Mouse (Mus musculus): ENCODE measurements around the gene Brd9. TPM values are rescaled to one million over a fixed set of nuclear protein-coding genes. Genes with fewer than 3 reads are reported as not detected.

Gene Brd9
- 77.5 and 82.6 TPM in 2 replicates for polyA plus RNA-seq (2016; fragmentation: Nextera tagmentation; extraction: Ambion mirVana)

GRCm38 (mm10) chr13:73937321-73938176 is at the start of gene Brd9, which contains the start of gene Trip13:
Gene Brd9, plus strand, starts transcription at chr13:73937811.
Gene Trip13, minus strand, starts transcription at chr13:73937784.
- H3K36me3 ChIP-seq (replicated peaks) = peaks cover 29% of the 10 kb centered on the region
- under 1% methylated on average over 82 of the region's 82 CpGs for WGBS

GRCm38 (mm10) chr13:73892493-73893178 is 45.0 kb upstream of the Brd9 start:
- no peak overlapping the region for H3K4me2 ChIP-seq
- no peak overlapping the region for H3K9ac ChIP-seq
- H3K27ac ChIP-seq = no peak overlapping the region
- 57% methylated on average over 6 of the region's 6 CpGs for WGBS
- no peaks in the 10 kb centered on the region for H3K9me3 ChIP-seq
- H3K4me1 ChIP-seq = no peaks in the 10 kb centered on the region
- ATAC-seq (ENCODE audit: low FRiP score) = no peak
- no peaks in the 10 kb centered on the region for H3K36me3 ChIP-seq (replicated peaks)
- no peaks in the 10 kb centered on the region; the same call in 1 of the 2 replicates for H3K27me3 ChIP-seq
- no peak overlapping the region for H3K4me3 ChIP-seq (replicated peaks)

More at GRCm38 (mm10) chr13:73937321-73938176, at the start of gene Brd9, which contains the start of gene Trip13:
- Histone ChIP-seq H3K4me3 (replicated peaks) (peak within 1 kb of the TSS; percentile 79), H3K4me2 (peak within 1 kb of the TSS; percentile 76), H3K27ac (peak within 1 kb of the TSS; percentile 89), H3K4me1 (peaks cover 14% of the 10 kb centered on the region), H3K27me3 (no peaks in the 10 kb centered on the region), H3K9me3 (no peaks in the 10 kb centered on the region), H3K9ac (peak within 1 kb of the TSS; percentile 73)
- ATAC-seq (ENCODE audit: low FRiP score) = peak; percentile 97

- Histone ChIP-seq H3K27ac (no peak overlapping the region), H3K36me3 (replicated peaks) (no peaks in the 10 kb centered on the region), H3K4me3 (replicated peaks) (no peak overlapping the region), H3K9ac (no peak overlapping the region), H3K4me1 (no peaks in the 10 kb centered on the region), H3K4me2 (no peak overlapping the region), H3K27me3 (no peaks in the 10 kb centered on the region), H3K9me3 (no peaks in the 10 kb centered on the region)
- WGBS = 89% methylated on average over 3 of the region's 3 CpGs
- ATAC-seq (ENCODE audit: low FRiP score) = no peak
Measured at GRCm38 (mm10) chr13:73897561-73897960, 40.0 kb upstream of the Brd9 start.

GRCm38 (mm10) chr13:73907136-73907535 is 30.5 kb upstream of the Brd9 start:
- Histone ChIP-seq H3K27ac (no peak overlapping the region), H3K4me1 (no peaks in the 10 kb centered on the region), H3K9me3 (no peaks in the 10 kb centered on the region), H3K9ac (no peak overlapping the region), H3K36me3 (replicated peaks) (peaks cover 11% of the 10 kb centered on the region), H3K27me3 (no peaks in the 10 kb centered on the region), H3K4me3 (replicated peaks) (no peak overlapping the region), H3K4me2 (no peak overlapping the region)
- ATAC-seq (ENCODE audit: low FRiP score) = no peak
- 87% methylated on average over 5 of the region's 5 CpGs for WGBS

- WGBS = 65% methylated on average over 2 of the region's 2 CpGs
- Histone ChIP-seq H3K27ac (no peak overlapping the region), H3K4me1 (no peaks in the 10 kb centered on the region), H3K4me2 (no peak overlapping the region), H3K4me3 (replicated peaks) (no peak overlapping the region), H3K36me3 (replicated peaks) (peaks cover 15% of the 10 kb centered on the region), H3K9ac (no peak overlapping the region), H3K9me3 (no peaks in the 10 kb centered on the region), H3K27me3 (no peaks in the 10 kb centered on the region)
- no peak for ATAC-seq (ENCODE audit: low FRiP score)
Measured at GRCm38 (mm10) chr13:73907683-73908412, 29.8 kb upstream of the Brd9 start.

GRCm38 (mm10) chr13:73913066-73913465 is 24.5 kb upstream of the Brd9 start:
- Histone ChIP-seq H3K9me3 (no peaks in the 10 kb centered on the region), H3K4me2 (no peak overlapping the region), H3K27ac (no peak overlapping the region), H3K27me3 (no peaks in the 10 kb centered on the region), H3K36me3 (replicated peaks) (peaks cover 59% of the 10 kb centered on the region), H3K9ac (no peak overlapping the region), H3K4me3 (replicated peaks) (no peak overlapping the region), H3K4me1 (no peaks in the 10 kb centered on the region)
- WGBS = 94% methylated on average over 4 of the region's 4 CpGs
- no peak for ATAC-seq (ENCODE audit: low FRiP score)

GRCm38 (mm10) chr13:73932201-73932600 is 5.4 kb upstream of the Brd9 start:
- H3K9ac ChIP-seq = no peak overlapping the region

GRCm38 (mm10) chr13:73936938-73937320 is 682 bp upstream of the Brd9 start:
- ATAC-seq (ENCODE audit: low FRiP score) = peak; percentile 24; the same call in 1 of the 2 replicates

More at GRCm38 (mm10) chr13:73932201-73932600, 5.4 kb upstream of the Brd9 start:
- no peaks in the 10 kb centered on the region for H3K9me3 ChIP-seq
- 91% methylated on average over 10 of the region's 10 CpGs for WGBS
- H3K4me3 ChIP-seq (replicated peaks) = no peak overlapping the region
- peaks cover 50% of the 10 kb centered on the region for H3K36me3 ChIP-seq (replicated peaks)
- H3K4me1 ChIP-seq = peaks cover 8% of the 10 kb centered on the region
- no peak overlapping the region for H3K27ac ChIP-seq
- H3K27me3 ChIP-seq = no peaks in the 10 kb centered on the region
- no peak overlapping the region for H3K4me2 ChIP-seq
- no peak for ATAC-seq (ENCODE audit: low FRiP score)

GRCm38 (mm10) chr13:73938177-73938560 is 558 bp downstream of the Brd9 start:
- WGBS = 48% methylated on average over 13 of the region's 13 CpGs
- H3K4me1 ChIP-seq = peaks cover 14% of the 10 kb centered on the region
- peak overlapping the region; percentile 89 for H3K27ac ChIP-seq
- H3K4me3 ChIP-seq (replicated peaks) = peak overlapping the region; percentile 79
- H3K9me3 ChIP-seq = no peaks in the 10 kb centered on the region
- peak overlapping the region; percentile 73 for H3K9ac ChIP-seq
- ATAC-seq (ENCODE audit: low FRiP score) = peak; percentile 12; the same call in 1 of the 2 replicates
- H3K27me3 ChIP-seq = no peaks in the 10 kb centered on the region
- H3K36me3 ChIP-seq (replicated peaks) = peaks cover 32% of the 10 kb centered on the region
- H3K4me2 ChIP-seq = peak overlapping the region; percentile 76

More at GRCm38 (mm10) chr13:73936938-73937320, 682 bp upstream of the Brd9 start:
- H3K4me1 ChIP-seq = peaks cover 14% of the 10 kb centered on the region
- peak overlapping the region; percentile 73 for H3K9ac ChIP-seq
- no peaks in the 10 kb centered on the region for H3K27me3 ChIP-seq
- H3K9me3 ChIP-seq = no peaks in the 10 kb centered on the region
- peaks cover 29% of the 10 kb centered on the region for H3K36me3 ChIP-seq (replicated peaks)
- H3K27ac ChIP-seq = no peak overlapping the region
- H3K4me3 ChIP-seq (replicated peaks) = peak overlapping the region; percentile 79
- peak overlapping the region; percentile 76 for H3K4me2 ChIP-seq
- WGBS = 16% methylated on average over 5 of the region's 5 CpGs

- 95% methylated on average over 5 of the region's 5 CpGs for WGBS
- Histone ChIP-seq H3K36me3 (replicated peaks) (peaks cover 42% of the 10 kb centered on the region), H3K27me3 (no peaks in the 10 kb centered on the region), H3K27ac (no peak overlapping the region), H3K4me3 (replicated peaks) (no peak overlapping the region), H3K9me3 (no peaks in the 10 kb centered on the region), H3K4me2 (no peak overlapping the region), H3K9ac (no peak overlapping the region), H3K4me1 (peaks cover 14% of the 10 kb centered on the region)
- no peak for ATAC-seq (ENCODE audit: low FRiP score)
Measured at GRCm38 (mm10) chr13:73939101-73939500, 1.5 kb downstream of the Brd9 start.

GRCm38 (mm10) chr13:73944606-73945005 is 7.0 kb downstream of the Brd9 start:
- ATAC-seq (ENCODE audit: low FRiP score) = no peak
- H3K9ac ChIP-seq = no peak overlapping the region
- WGBS = 94% methylated on average over 9 of the region's 9 CpGs
- no peaks in the 10 kb centered on the region for H3K4me1 ChIP-seq
- no peaks in the 10 kb centered on the region for H3K27me3 ChIP-seq
- no peak overlapping the region for H3K27ac ChIP-seq
- H3K4me3 ChIP-seq (replicated peaks) = no peak overlapping the region
- no peak overlapping the region for H3K4me2 ChIP-seq
- no peaks in the 10 kb centered on the region for H3K9me3 ChIP-seq
- H3K36me3 ChIP-seq (replicated peaks) = peaks cover 92% of the 10 kb centered on the region
